Mouse (Mus musculus) CH12.LX (cell line): ENCODE measurements at regions not wholly inside any gene's neighbourhood (a gene's known extent, or its start where the extent isn't known, plus 50 kb on each side); places are given as distances from the start of the nearest gene placed in this dataset.

Source experiments
- DNase-seq: peaks from one replicate; pipeline ENCODE4 v3.0.0-alpha.2; 2013; ENCODE audit errors: extremely low read depth
- H3K27ac ChIP-seq: 2 replicates; pipeline ENCODE4 v1.5.1; 2012; ENCODE audit warnings: low read depth, mild to moderate bottlenecking, control low read depth, moderate library complexity; ENCODE audit not compliant: insufficient read depth
- H3K27me3 ChIP-seq: replicated peaks from 2 replicates; pipeline ENCODE3; 2012; ENCODE audit warnings: inconsistent platforms
- H3K36me3 ChIP-seq, 2 experiments: replicated peaks in 1 of 2; 2 replicates each; pipeline versions ENCODE3 to v1.6.1; 2012; ENCODE audit warnings: inconsistent platforms in 1 of 2, low read length in 1 of 2, mild to moderate bottlenecking in 1 of 2, mixed read lengths in 1 of 2, moderate library complexity in 1 of 2; ENCODE audit not compliant: control insufficient read depth in 1 of 2, insufficient read depth in 1 of 2
- H3K4me1 ChIP-seq, 2 experiments: 2 replicates each; pipeline ENCODE4 v1.6.1; 2012; ENCODE audit warnings: inconsistent platforms in 1 of 2, moderate library complexity in 1 of 2; ENCODE audit not compliant: insufficient read depth in 2 of 2, control insufficient read depth in 1 of 2
- H3K4me2 ChIP-seq: 2 replicates; pipeline ENCODE4 v1.6.1; 2012; ENCODE audit warnings: low read depth, mild to moderate bottlenecking, control low read depth; ENCODE audit not compliant: poor library complexity, insufficient read depth, severe bottlenecking
- H3K4me3 ChIP-seq, 3 experiments: fragments of 150-350 bp in 1 of 3; sonication (generic) in 1 of 3; replicated peaks in 1 of 3; 2 replicates each; pipeline versions ENCODE3 to v1.5.1; 2011 to 2012; ENCODE audit warnings: low read depth in 2 of 3, low read length in 2 of 3, mild to moderate bottlenecking in 2 of 3, moderate library complexity in 2 of 3, control low read depth in 1 of 3, improper control_type of control experiment in 1 of 3, inconsistent platforms in 1 of 3, mixed read lengths in 1 of 3; ENCODE audit not compliant: poor library complexity in 1 of 3
- H3K79me2 ChIP-seq: replicated peaks from 2 replicates; pipeline ENCODE4 v1.6.1; 2012; ENCODE audit warnings: mild to moderate bottlenecking, moderate library complexity; ENCODE audit not compliant: control insufficient read depth, poor library complexity, insufficient read depth, severe bottlenecking; ENCODE audit errors: extremely low read depth
- H3K9ac ChIP-seq: 2 replicates; pipeline ENCODE4 v1.6.1; 2012; ENCODE audit warnings: low read depth, mild to moderate bottlenecking, control low read depth, moderate library complexity; ENCODE audit not compliant: insufficient read depth
- H3K9me3 ChIP-seq: replicated peaks from 2 replicates; pipeline ENCODE3; 2012; ENCODE audit warnings: low read length, inconsistent platforms, mixed read lengths
- BHLHE40 ChIP-seq: IDR thresholded peaks from 2 replicates; pipeline ENCODE4 v1.6.1; 2011; ENCODE audit warnings: mild to moderate bottlenecking, low read depth, low read length, improper control_type of control experiment
- CHD2 ChIP-seq: IDR thresholded peaks from 2 replicates; pipeline ENCODE4 v1.6.1; 2011; ENCODE audit warnings: low read length, improper control_type of control experiment
- E2F4 ChIP-seq: IDR thresholded peaks from 2 replicates; pipeline ENCODE4 v1.6.1; 2011; ENCODE audit warnings: low read depth, low read length, improper control_type of control experiment; ENCODE audit not compliant: insufficient replicate concordance
- ELF1 ChIP-seq: IDR thresholded peaks from 2 replicates; pipeline ENCODE4 v1.6.1; 2014; ENCODE audit warnings: low read depth, mild to moderate bottlenecking, inconsistent platforms, low read length, improper control_type of control experiment
- EP300 ChIP-seq: IDR thresholded peaks from 2 replicates; pipeline ENCODE4 v1.6.1; 2011; ENCODE audit warnings: low read length, improper control_type of control experiment
- ETS1 ChIP-seq: conservative IDR thresholded peaks from 2 replicates; pipeline ENCODE4 v1.6.1; 2012; ENCODE audit warnings: low read depth, mild to moderate bottlenecking, inconsistent platforms, low read length, improper control_type of control experiment, moderate library complexity
- GABPA ChIP-seq: IDR thresholded peaks from 2 replicates; pipeline ENCODE4 v1.6.1; 2012; ENCODE audit warnings: low read depth, low read length, improper control_type of control experiment, inconsistent platforms; ENCODE audit not compliant: insufficient replicate concordance
- HCFC1 ChIP-seq: IDR thresholded peaks from 2 replicates; pipeline ENCODE4 v1.6.1; 2012; ENCODE audit warnings: low read depth, mild to moderate bottlenecking, inconsistent platforms, low read length, improper control_type of control experiment
- IRF4 ChIP-seq: IDR thresholded peaks from 2 replicates; pipeline ENCODE4 v1.6.1; 2014; ENCODE audit warnings: low read depth, mild to moderate bottlenecking, inconsistent platforms, low read length, improper control_type of control experiment
- JUND ChIP-seq: conservative IDR thresholded peaks from 2 replicates; pipeline ENCODE4 v1.6.1; 2011; ENCODE audit warnings: low read depth, low read length, improper control_type of control experiment
- KAT2A ChIP-seq: IDR thresholded peaks from 2 replicates; pipeline ENCODE4 v1.6.1; 2012; ENCODE audit warnings: low read length, improper control_type of control experiment, inconsistent platforms; ENCODE audit not compliant: insufficient replicate concordance
- MAZ ChIP-seq: IDR thresholded peaks from 2 replicates; pipeline ENCODE4 v1.6.1; 2012; ENCODE audit warnings: low read depth, mild to moderate bottlenecking, inconsistent platforms, low read length, improper control_type of control experiment, moderate library complexity
- MEF2A ChIP-seq: IDR thresholded peaks from 2 replicates; pipeline ENCODE4 v1.6.1; 2014; ENCODE audit warnings: low read depth, mild to moderate bottlenecking, inconsistent platforms, low read length, improper control_type of control experiment, borderline replicate concordance
- NELFE ChIP-seq: IDR thresholded peaks from 2 replicates; pipeline ENCODE4 v1.6.1; 2011; ENCODE audit warnings: low read depth, low read length, improper control_type of control experiment
- NRF1 ChIP-seq: IDR thresholded peaks from 2 replicates; pipeline ENCODE4 v1.6.1; 2014; ENCODE audit warnings: low read depth, mild to moderate bottlenecking, inconsistent platforms, low read length, improper control_type of control experiment, moderate library complexity
- RAD21 ChIP-seq: IDR thresholded peaks from 2 replicates; pipeline ENCODE4 v1.6.1; 2011; ENCODE audit warnings: low read depth, mild to moderate bottlenecking, low read length, improper control_type of control experiment, moderate library complexity
- RCOR1 ChIP-seq: conservative IDR thresholded peaks from 2 replicates; pipeline ENCODE4 v1.6.1; 2012; ENCODE audit warnings: low read depth, mild to moderate bottlenecking, inconsistent platforms, low read length, improper control_type of control experiment
- SIN3A ChIP-seq: IDR thresholded peaks from 2 replicates; pipeline ENCODE4 v1.6.1; 2012; ENCODE audit warnings: low read length, improper control_type of control experiment, inconsistent platforms
- TCF12 ChIP-seq: IDR thresholded peaks from 2 replicates; pipeline ENCODE4 v1.6.1; 2014; ENCODE audit warnings: low read depth, mild to moderate bottlenecking, inconsistent platforms, low read length, improper control_type of control experiment
- USF2 ChIP-seq: conservative IDR thresholded peaks from 2 replicates; pipeline ENCODE4 v1.6.1; 2011; ENCODE audit warnings: low read depth, low read length, improper control_type of control experiment
- ZKSCAN1 ChIP-seq: IDR thresholded peaks from 2 replicates; pipeline ENCODE4 v1.6.1; 2012; ENCODE audit warnings: low read depth, inconsistent platforms, low read length, improper control_type of control experiment, borderline replicate concordance
- ZMIZ1 ChIP-seq: IDR thresholded peaks from 2 replicates; pipeline ENCODE4 v1.6.1; 2012; ENCODE audit warnings: low read depth, mild to moderate bottlenecking, inconsistent platforms, low read length, improper control_type of control experiment
- dilution Hi-C: fragments of 300-500 bp; cut with MboI; formaldehyde crosslinking; loops from 2 replicates; pipeline ENCODE4 v1.14.3; 2020; ENCODE audit warnings: low sequenced_read_pairs; ENCODE audit not compliant: extremely low pct_unique_long_range_greater_than_20kb, extremely low pct_ligation_motif_present
- in situ Hi-C: fragments of 300-500 bp; cut with MboI; formaldehyde crosslinking; loops from 3 replicates; pipeline ENCODE4 v1.14.3; 2019; ENCODE audit warnings: low sequenced_read_pairs, low pct_ligation_motif_present, low pct_unique_long_range_greater_than_20kb, mixed read lengths

- DNase-seq, result no peak
- H3K36me3 ChIP-seq, result no peaks in the 10 kb centered on the region
- no peak overlapping the region for H3K4me2 ChIP-seq
- H3K9me3 ChIP-seq, result no peaks in the 10 kb centered on the region
- dilution Hi-C loops (no loop called here), in situ Hi-C loops (no loop called here)
- no peak overlapping the region for H3K27ac ChIP-seq
- no peaks in the 10 kb centered on the region for H3K27me3 ChIP-seq
- H3K79me2 ChIP-seq, result no peaks in the 10 kb centered on the region
- H3K9ac ChIP-seq, result no peak overlapping the region
- no peak overlapping the region for H3K4me3 ChIP-seq
- no peak for TF ChIP-seq CHD2
- no peak for TF ChIP-seq ETS1
- no peak for TF ChIP-seq ELF1
- no peak for TF ChIP-seq BHLHE40
- TF ChIP-seq ZKSCAN1, result no peak
- TF ChIP-seq TCF12, result no peak
- no peak for TF ChIP-seq E2F4
- TF ChIP-seq MAZ, result no peak
- TF ChIP-seq ZMIZ1, result no peak
- no peaks in the 10 kb centered on the region for H3K4me1 ChIP-seq
These were observed 287.7 kb upstream of the Arid1b start for GRCm38 (mm10) chr17:4706421-4706820.

GRCm38 (mm10) chr17:4721061-4721460, 273.1 kb upstream of the Arid1b start:
- Histone ChIP-seq H3K9me3 (no peaks in the 10 kb centered on the region), H3K27ac (no peak overlapping the region), H3K36me3 (no peaks in the 10 kb centered on the region), H3K4me2 (no peak overlapping the region), H3K79me2 (no peaks in the 10 kb centered on the region), H3K27me3 (no peaks in the 10 kb centered on the region), H3K9ac (no peak overlapping the region), H3K4me3 (no peak overlapping the region), H3K4me1 (no peaks in the 10 kb centered on the region)
- in situ Hi-C loops, result no loop called here
- TF ChIP-seq GABPA (no peak), EP300 (no peak), JUND (no peak), NELFE (no peak), TCF12 (no peak), RAD21 (no peak), HCFC1 (no peak), ZKSCAN1 (no peak), IRF4 (no peak), USF2 (no peak), SIN3A (no peak), KAT2A (no peak), NRF1 (no peak), MEF2A (no peak), RCOR1 (no peak)
- dilution Hi-C loops, result no loop called here
- no peak for DNase-seq
